Mouse (Mus musculus): ENCODE data around the gene Themis2. TPM values are rescaled to one million over a fixed set of nuclear protein-coding genes. Genes with fewer than 3 reads are reported as not detected.
"Not testable (repeated sequence)": the region's sequence is repeated elsewhere in the genome, so short reads cannot be mapped to it uniquely, and the experiment has no call there.

Gene Themis2
- polyA plus RNA-seq, 1 experiment from 2014 or later: 0.96 TPM

DNA sequence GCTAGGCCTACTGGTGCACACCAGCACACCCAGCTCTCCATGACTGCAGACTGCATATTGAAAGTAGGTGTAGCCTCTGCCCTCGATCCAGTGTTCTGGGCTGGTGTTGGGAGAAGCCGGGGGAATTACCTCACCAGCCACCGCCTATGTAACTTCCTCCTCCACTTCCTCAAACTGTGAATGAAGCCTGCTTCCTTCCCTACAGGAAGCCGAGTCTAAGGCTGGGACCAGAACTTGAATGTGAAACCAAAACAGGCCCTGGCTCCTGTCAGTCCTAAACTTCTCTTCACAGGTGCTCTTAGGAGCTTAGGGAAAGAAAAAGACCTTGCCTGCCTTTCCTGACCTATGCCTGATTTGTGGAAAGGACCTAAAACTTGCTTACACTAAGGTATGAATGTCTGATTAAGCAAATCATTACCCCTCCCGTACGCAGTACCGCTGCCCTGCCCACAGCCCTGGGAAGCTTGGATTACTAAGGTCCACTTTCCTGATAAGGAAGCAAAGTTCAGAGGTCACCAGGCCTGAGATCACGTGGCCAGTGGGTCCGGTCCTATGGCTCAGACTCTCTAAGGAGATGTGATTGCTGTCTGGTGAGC is 48.4 kb downstream of the Themis2 start:
- H3K4me2 ChIP-seq: peak overlapping the region; percentile 39
- 0 out of 2 replicates have a peak overlapping the region, but pooled peaks have one; percentile 6 for H3K4me3 ChIP-seq
- H3K9ac ChIP-seq: no peak overlapping the region
- 35% methylated on average over 9 of the region's 9 CpGs for WGBS
- peak overlapping the region; percentile 55 for H3K27ac ChIP-seq
- H3K9me3 ChIP-seq: no peaks in the 10 kb centered on the region
- no peak; the same call in 1 of the 2 replicates for ATAC-seq (ENCODE audit: borderline replicate concordance, extremely low read depth, low FRiP score, low TSS enrichment)
- H3K36me3 ChIP-seq: no peaks in the 10 kb centered on the region
- H3K4me1 ChIP-seq: 0 out of 2 replicates have a peak, but pooled peaks cover 2% of the 10 kb centered on the region
- H3K27me3 ChIP-seq: no peaks in the 10 kb centered on the region

GRCm38 (mm10) chr4:132746911-132747517 is 49.2 kb downstream of the Themis2 start:
- H3K4me1 ChIP-seq: 0 out of 2 replicates have a peak, but pooled peaks cover 2% of the 10 kb centered on the region
- H3K36me3 ChIP-seq: no peaks in the 10 kb centered on the region
- 82% methylated on average over 9 of the region's 9 CpGs for WGBS
- no peak for ATAC-seq (ENCODE audit: borderline replicate concordance, extremely low read depth, low FRiP score, low TSS enrichment)
- peak overlapping the region; percentile 55 for H3K27ac ChIP-seq
- H3K4me2 ChIP-seq: 0 out of 2 replicates have a peak overlapping the region, but pooled peaks have one; percentile 39
- H3K4me3 ChIP-seq: no peak overlapping the region
- H3K9me3 ChIP-seq: no peaks in the 10 kb centered on the region
- no peaks in the 10 kb centered on the region for H3K27me3 ChIP-seq
- H3K9ac ChIP-seq: no peak overlapping the region

DNA sequence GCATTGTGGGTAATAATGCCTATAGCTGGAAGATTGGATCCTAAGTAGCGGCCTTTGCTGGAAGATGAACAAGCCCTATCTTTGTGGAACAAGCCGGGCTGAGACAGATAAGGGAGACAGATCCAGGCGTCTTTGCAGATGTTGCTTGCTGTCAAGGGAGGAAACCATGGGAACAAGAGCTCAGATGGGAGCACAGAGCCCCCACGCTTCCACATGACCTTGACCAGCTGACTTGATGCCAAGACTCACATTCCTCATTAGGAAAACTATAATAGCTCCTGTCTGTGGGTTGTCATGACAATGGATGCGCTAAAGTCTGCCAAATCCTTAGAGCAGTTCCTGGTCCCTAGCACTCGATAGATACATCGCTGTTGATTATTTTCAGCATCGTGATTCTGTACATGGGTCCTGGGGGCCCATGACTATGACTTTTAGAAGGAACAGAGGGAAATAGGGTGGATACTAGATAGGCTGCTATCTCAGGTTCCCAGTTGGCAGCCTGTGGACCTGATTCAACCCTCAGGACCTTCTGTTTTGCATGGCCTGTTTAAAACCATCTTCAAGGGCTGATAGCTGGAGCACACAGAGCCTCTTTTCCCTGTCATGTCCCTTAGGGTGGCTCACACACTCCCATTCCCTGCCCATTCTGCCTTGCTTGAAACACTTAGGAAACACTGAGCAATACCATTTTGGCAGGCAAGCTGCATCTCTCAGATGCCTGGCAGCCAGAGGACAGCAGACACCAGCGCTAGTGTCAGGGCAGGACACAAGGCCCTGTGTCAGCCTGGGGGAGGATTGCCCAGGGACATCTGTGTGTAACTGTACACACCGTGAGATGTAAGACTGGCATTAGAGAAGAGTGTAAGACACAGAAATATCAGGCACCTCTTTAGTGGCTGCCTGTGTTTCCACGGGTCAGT is 51.9 kb downstream of the Themis2 start:
- Histone ChIP-seq H3K4me1 (0 out of 2 replicates have a peak, but pooled peaks cover 2% of the 10 kb centered on the region), H3K27ac (no peak overlapping the region), H3K36me3 (no peaks in the 10 kb centered on the region), H3K4me2 (no peak overlapping the region), H3K27me3 (no peaks in the 10 kb centered on the region), H3K4me3 (no peak overlapping the region), H3K9ac (no peak overlapping the region), H3K9me3 (no peaks in the 10 kb centered on the region)
- ATAC-seq (ENCODE audit: borderline replicate concordance, extremely low read depth, low FRiP score, low TSS enrichment): no peak
- 63% methylated on average over 11 of the region's 11 CpGs for WGBS

DNA sequence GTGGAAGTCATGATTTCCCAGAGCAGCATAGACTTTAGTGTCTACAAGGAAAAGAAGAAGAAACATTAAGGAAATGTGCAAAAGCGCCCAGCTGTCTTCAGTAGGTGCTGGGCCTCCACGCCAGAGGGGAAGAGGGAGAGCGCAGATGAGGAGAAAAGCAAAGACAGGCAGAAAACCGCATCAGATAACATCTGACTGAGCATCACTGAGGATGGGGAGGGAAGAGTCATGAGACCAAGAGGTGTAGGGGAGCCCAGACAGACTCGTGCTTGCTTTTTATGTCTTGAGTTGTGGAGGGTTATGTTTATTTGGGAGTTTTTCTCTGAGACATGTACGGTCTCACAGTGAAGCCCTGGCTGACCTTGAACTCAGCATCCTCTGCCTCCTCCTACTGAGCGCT is 54.7 kb downstream of the Themis2 start:
- Histone ChIP-seq H3K4me3 (no peak overlapping the region), H3K9me3 (no peaks in the 10 kb centered on the region), H3K9ac (no peak overlapping the region), H3K36me3 (no peaks in the 10 kb centered on the region), H3K4me2 (no peak overlapping the region), H3K4me1 (0 out of 2 replicates have a peak, but pooled peaks cover 2% of the 10 kb centered on the region), H3K27me3 (no peaks in the 10 kb centered on the region), H3K27ac (no peak overlapping the region)
- ATAC-seq (ENCODE audit: borderline replicate concordance, extremely low read depth, low FRiP score, low TSS enrichment): no peak
- 82% methylated on average over 7 of the region's 7 CpGs for WGBS

GRCm38 (mm10) chr4:132737154-132737553 is 59.0 kb downstream of the Themis2 start:
- H3K9ac ChIP-seq; H3K4me2 ChIP-seq; ATAC-seq (ENCODE audit: borderline replicate concordance, extremely low read depth, low FRiP score, low TSS enrichment); H3K27me3 ChIP-seq; H3K4me1 ChIP-seq; H3K27ac ChIP-seq; H3K9me3 ChIP-seq; H3K4me3 ChIP-seq; H3K36me3 ChIP-seq: not testable (repeated sequence)
- 89% methylated on average over 9 of the region's 9 CpGs for WGBS

- Histone ChIP-seq H3K4me1 (peaks cover 7% of the 10 kb centered on the region), H3K9me3 (no peaks in the 10 kb centered on the region), H3K4me3 (no peak overlapping the region), H3K27ac (no peak overlapping the region), H3K9ac (no peak overlapping the region), H3K27me3 (no peaks in the 10 kb centered on the region), H3K36me3 (no peaks in the 10 kb centered on the region), H3K4me2 (no peak overlapping the region)
- 43% methylated on average over 3 of the region's 3 CpGs for WGBS
- ATAC-seq (ENCODE audit: borderline replicate concordance, extremely low read depth, low FRiP score, low TSS enrichment): no peak
These were observed 60.3 kb downstream of the Themis2 start for GRCm38 (mm10) chr4:132735894-132736293.

DNA sequence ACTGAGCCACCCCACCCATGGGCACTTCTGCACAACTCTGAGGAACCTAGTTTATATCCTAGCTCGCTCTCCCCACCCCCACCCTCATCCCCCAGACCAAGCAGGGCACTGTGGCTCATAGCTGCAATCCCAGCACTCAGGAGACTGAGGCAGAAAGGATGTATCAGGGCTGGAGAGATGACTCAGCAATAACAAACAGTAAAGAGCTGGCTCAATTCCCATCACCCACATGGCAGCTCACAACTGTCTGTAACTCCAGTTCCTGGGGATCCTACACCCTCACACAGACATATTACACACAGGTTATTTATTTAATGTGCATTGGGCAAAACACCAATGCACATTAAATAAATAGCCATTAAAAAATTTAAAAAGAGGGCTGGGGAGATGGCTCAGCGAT is 60.8 kb downstream of the Themis2 start:
- Histone ChIP-seq H3K27ac (no peak overlapping the region), H3K4me2 (no peak overlapping the region), H3K27me3 (no peaks in the 10 kb centered on the region), H3K4me1 (peaks cover 7% of the 10 kb centered on the region), H3K9me3 (no peaks in the 10 kb centered on the region), H3K4me3 (no peak overlapping the region), H3K9ac (no peak overlapping the region), H3K36me3 (no peaks in the 10 kb centered on the region)
- ATAC-seq (ENCODE audit: borderline replicate concordance, extremely low read depth, low FRiP score, low TSS enrichment): no peak
- WGBS: 78% methylated on average over 2 of the region's 2 CpGs

- Histone ChIP-seq H3K9me3 (no peaks in the 10 kb centered on the region), H3K27ac (no peak overlapping the region), H3K4me1 (peaks cover 7% of the 10 kb centered on the region), H3K4me3 (no peak overlapping the region), H3K36me3 (no peaks in the 10 kb centered on the region), H3K4me2 (no peak overlapping the region), H3K9ac (no peak overlapping the region), H3K27me3 (no peaks in the 10 kb centered on the region)
- no peak for ATAC-seq (ENCODE audit: borderline replicate concordance, extremely low read depth, low FRiP score, low TSS enrichment)
- 92% methylated on average over 2 of the region's 2 CpGs for WGBS
These were observed 61.4 kb downstream of the Themis2 start for GRCm38 (mm10) chr4:132734766-132735165.

DNA sequence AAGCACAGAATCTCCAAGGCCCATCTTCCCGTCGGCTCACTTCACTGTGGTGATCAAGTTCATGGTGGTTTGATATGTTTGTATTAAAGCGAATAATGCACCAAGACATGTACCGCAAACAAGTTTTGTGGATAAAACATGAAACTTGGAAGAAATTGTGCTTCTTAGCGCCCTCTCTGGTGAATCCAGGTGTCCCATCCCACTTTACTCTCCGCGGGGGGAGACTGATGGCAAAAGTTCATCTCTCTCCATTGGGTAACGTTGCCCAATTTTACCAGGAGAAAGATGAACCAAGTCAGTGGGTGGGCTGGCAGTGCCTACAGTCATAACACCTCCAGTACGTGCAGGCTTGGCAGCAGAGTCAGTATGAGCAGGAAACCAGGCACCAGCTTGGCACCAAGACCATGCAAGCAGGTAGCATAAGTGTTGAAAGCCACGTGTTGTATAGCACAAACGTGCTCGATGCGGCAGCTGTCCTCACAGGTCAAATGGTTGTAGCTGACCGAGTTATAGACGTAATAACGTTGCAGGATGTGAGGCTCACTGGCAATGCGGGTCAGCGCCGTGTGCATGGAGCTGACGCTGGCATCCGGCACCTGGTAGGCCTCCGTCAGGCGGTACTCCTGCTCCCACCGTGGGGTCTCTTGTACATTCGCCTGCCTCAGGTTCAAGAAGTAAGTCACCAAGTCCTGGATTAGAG is 63.0 kb downstream of the Themis2 start:
- H3K27me3 ChIP-seq: no peaks in the 10 kb centered on the region
- no peak for ATAC-seq (ENCODE audit: borderline replicate concordance, extremely low read depth, low FRiP score, low TSS enrichment)
- 0 out of 2 replicates have a peak overlapping the region, but pooled peaks have one; percentile 34 for H3K27ac ChIP-seq

GRCm38 (mm10) chr4:132732148-132732684 is 64.0 kb downstream of the Themis2 start, which contains the start of gene Xkr8:
Gene Xkr8 (minus strand): TSS chr4:132732546.
- Histone ChIP-seq H3K36me3 (no peaks in the 10 kb centered on the region), H3K27me3 (no peaks in the 10 kb centered on the region), H3K27ac (peak within 1 kb of the TSS; percentile 34; the same call in 1 of the 2 replicates), H3K4me1 (peaks cover 7% of the 10 kb centered on the region), H3K9me3 (no peaks in the 10 kb centered on the region), H3K4me2 (peak within 1 kb of the TSS; percentile 96), H3K4me3 (peak within 1 kb of the TSS; percentile 68), H3K9ac (peak within 1 kb of the TSS; percentile 54)
- ATAC-seq (ENCODE audit: borderline replicate concordance, extremely low read depth, low FRiP score, low TSS enrichment): peak; percentile 98
- WGBS: 2% methylated on average over 33 of the region's 34 CpGs

More for the DNA sequence above, 63.0 kb downstream of the Themis2 start:
- no peaks in the 10 kb centered on the region for H3K36me3 ChIP-seq
- H3K4me1 ChIP-seq: peaks cover 7% of the 10 kb centered on the region
- no peak overlapping the region for H3K4me3 ChIP-seq
- no peak overlapping the region for H3K9ac ChIP-seq
- H3K9me3 ChIP-seq: no peaks in the 10 kb centered on the region
- no peak overlapping the region for H3K4me2 ChIP-seq
- WGBS: 90% methylated on average over 25 of the region's 25 CpGs
